Mouse (Mus musculus) MEL (cell line): ENCODE data around the gene Hpca. TPM values are rescaled to one million over a fixed set of nuclear protein-coding genes. Genes with fewer than 3 reads are reported as not detected.

Source experiments
- DNase-seq: peaks from one replicate; pipeline ENCODE4 v3.0.0; 2011; ENCODE audit warnings: low read depth, low spot score
- H3K27ac ChIP-seq: 2 replicates; pipeline ENCODE4 v1.5.1; 2012; ENCODE audit warnings: low read depth, mild to moderate bottlenecking, control low read depth, low read length, moderate library complexity; ENCODE audit not compliant: control insufficient read depth
- H3K27me3 ChIP-seq, 2 experiments: fragments of 150-350 bp in 1 of 2; sonication (generic) in 1 of 2; 2 replicates each; pipeline ENCODE4 v1.6.1; 2012; ENCODE audit warnings: low read length in 2 of 2, mild to moderate bottlenecking in 2 of 2, improper control_type of control experiment in 1 of 2, moderate library complexity in 1 of 2; ENCODE audit not compliant: insufficient read depth in 2 of 2, control insufficient read depth in 1 of 2
- H3K36me3 ChIP-seq, 2 experiments: 2 replicates each; pipeline ENCODE4 v1.6.1; 2012 to 2014; ENCODE audit warnings: low read length in 2 of 2, improper control_type of control experiment in 1 of 2, inconsistent platforms in 1 of 2, mild to moderate bottlenecking in 1 of 2; ENCODE audit not compliant: insufficient read depth in 2 of 2, control insufficient read depth in 1 of 2
- H3K4me1 ChIP-seq, 2 experiments: fragments of 150-350 bp in 1 of 2; sonication (generic) in 1 of 2; 2 replicates each; pipeline ENCODE4 v1.6.1; 2012; ENCODE audit warnings: low read length in 2 of 2, improper control_type of control experiment in 1 of 2, mild to moderate bottlenecking in 1 of 2; ENCODE audit not compliant: insufficient read depth in 2 of 2, control insufficient read depth in 1 of 2
- H3K4me3 ChIP-seq, 2 experiments: fragments of 150-350 bp in 1 of 2; sonication (generic) in 1 of 2; 2 replicates each; pipeline ENCODE4 v1.5.1; 2012; ENCODE audit warnings: low read depth in 2 of 2, low read length in 2 of 2, mild to moderate bottlenecking in 2 of 2, moderate library complexity in 2 of 2, control low read depth in 1 of 2, improper control_type of control experiment in 1 of 2; ENCODE audit not compliant: control insufficient read depth in 1 of 2, insufficient read depth in 1 of 2
- H3K79me2 ChIP-seq: 2 replicates; pipeline ENCODE4 v1.6.1; 2012; ENCODE audit warnings: mild to moderate bottlenecking, low read length, moderate library complexity; ENCODE audit not compliant: control insufficient read depth, poor library complexity, insufficient read depth
- H3K9ac ChIP-seq: 2 replicates; pipeline ENCODE4 v1.6.1; 2012; ENCODE audit warnings: low read depth, mild to moderate bottlenecking, control low read depth, low read length, moderate library complexity; ENCODE audit not compliant: control insufficient read depth, poor library complexity, severe bottlenecking
- H3K9me3 ChIP-seq: fragments of 150-350 bp; sonication (generic); replicated peaks from 2 replicates; pipeline ENCODE4 v1.6.1; 2012; ENCODE audit warnings: mild to moderate bottlenecking, low read length, improper control_type of control experiment, moderate library complexity; ENCODE audit not compliant: insufficient read depth
- BHLHE40 ChIP-seq: IDR thresholded peaks from 2 replicates; pipeline ENCODE4 v1.6.1; 2012; ENCODE audit warnings: low read depth, mild to moderate bottlenecking, inconsistent platforms, low read length, improper control_type of control experiment, borderline replicate concordance
- E2F4 ChIP-seq: IDR thresholded peaks from 2 replicates; pipeline ENCODE4 v1.6.1; 2011; ENCODE audit warnings: low read depth, low read length, improper control_type of control experiment, borderline replicate concordance
- ELF1 ChIP-seq: IDR thresholded peaks from 2 replicates; pipeline ENCODE4 v1.6.1; 2014; ENCODE audit warnings: low read depth, mild to moderate bottlenecking, inconsistent platforms, low read length, improper control_type of control experiment, moderate library complexity
- EP300 ChIP-seq, 2 experiments: IDR thresholded peaks; 2 replicates each; pipeline ENCODE4 v1.6.1; 2011; ENCODE audit warnings: improper control_type of control experiment in 2 of 2, low read length in 2 of 2, low read depth in 1 of 2, mild to moderate bottlenecking in 1 of 2
- GABPA ChIP-seq: IDR thresholded peaks from 2 replicates; pipeline ENCODE4 v1.6.1; 2012; ENCODE audit warnings: low read depth, mild to moderate bottlenecking, inconsistent platforms, low read length, improper control_type of control experiment, moderate library complexity
- GATA1 ChIP-seq: IDR thresholded peaks from 2 replicates; pipeline ENCODE4 v1.6.1; 2011; ENCODE audit warnings: low read depth, low read length, improper control_type of control experiment
- HCFC1 ChIP-seq: IDR thresholded peaks from 2 replicates; pipeline ENCODE4 v1.6.1; 2012; ENCODE audit warnings: low read depth, mild to moderate bottlenecking, inconsistent platforms, low read length, improper control_type of control experiment, moderate library complexity
- JUND ChIP-seq: IDR thresholded peaks from 2 replicates; pipeline ENCODE4 v1.6.1; 2011; ENCODE audit warnings: low read depth, mild to moderate bottlenecking, improper control_type of control experiment, low read length
- KAT2A ChIP-seq: conservative IDR thresholded peaks from 2 replicates; pipeline ENCODE4 v1.6.1; 2012; ENCODE audit warnings: low read depth, low read length, improper control_type of control experiment, inconsistent platforms
- MAFK ChIP-seq: IDR thresholded peaks from 2 replicates; pipeline ENCODE4 v1.6.1; 2011; ENCODE audit warnings: low read depth, mild to moderate bottlenecking, low read length, improper control_type of control experiment, borderline replicate concordance
- MAX ChIP-seq: IDR thresholded peaks from 2 replicates; pipeline ENCODE4 v1.6.1; 2011; ENCODE audit warnings: low read length, improper control_type of control experiment
- MEF2A ChIP-seq: IDR thresholded peaks from 2 replicates; pipeline ENCODE4 v1.6.1; 2014; ENCODE audit warnings: low read depth, mild to moderate bottlenecking, inconsistent platforms, low read length, improper control_type of control experiment; ENCODE audit not compliant: poor library complexity, insufficient replicate concordance, severe bottlenecking; ENCODE audit errors: extremely low read depth
- MXI1 ChIP-seq: IDR thresholded peaks from 2 replicates; pipeline ENCODE4 v1.6.1; 2011; ENCODE audit warnings: mild to moderate bottlenecking, low read depth, low read length, improper control_type of control experiment
- MYB ChIP-seq: IDR thresholded peaks from 2 replicates; pipeline ENCODE4 v1.6.1; 2011; ENCODE audit warnings: mild to moderate bottlenecking, low read depth, low read length, improper control_type of control experiment
- MYC ChIP-seq: IDR thresholded peaks from 2 replicates; pipeline ENCODE4 v1.6.1; 2011; ENCODE audit warnings: low read depth, mild to moderate bottlenecking, low read length, improper control_type of control experiment, moderate library complexity
- NRF1 ChIP-seq: IDR thresholded peaks from 2 replicates; pipeline ENCODE4 v1.6.1; 2014; ENCODE audit warnings: low read depth, mild to moderate bottlenecking, inconsistent platforms, low read length, improper control_type of control experiment, moderate library complexity; ENCODE audit not compliant: poor library complexity, insufficient read depth, severe bottlenecking
- POLR2AphosphoS2 ChIP-seq: IDR thresholded peaks from 2 replicates; pipeline ENCODE4 v1.6.1; 2011; ENCODE audit warnings: low read length, improper control_type of control experiment
- POLR2AphosphoS5 ChIP-seq: IDR thresholded peaks from 2 replicates; pipeline ENCODE4 v1.6.1; 2012; ENCODE audit warnings: low read depth, borderline replicate concordance, mild to moderate bottlenecking, inconsistent platforms, low read length, moderate library complexity, mixed read lengths
- RAD21 ChIP-seq: IDR thresholded peaks from 2 replicates; pipeline ENCODE4 v1.6.1; 2011; ENCODE audit warnings: mild to moderate bottlenecking, low read depth, low read length, improper control_type of control experiment
- RCOR1 ChIP-seq: IDR thresholded peaks from 2 replicates; pipeline ENCODE4 v1.6.1; 2012; ENCODE audit warnings: low read depth, mild to moderate bottlenecking, inconsistent platforms, low read length, improper control_type of control experiment
- SIN3A ChIP-seq: IDR thresholded peaks from 2 replicates; pipeline ENCODE4 v1.6.1; 2012; ENCODE audit warnings: low read length, improper control_type of control experiment, inconsistent platforms
- TBP ChIP-seq: IDR thresholded peaks from 2 replicates; pipeline ENCODE4 v1.8.0; 2011; ENCODE audit warnings: low read depth, low read length, improper control_type of control experiment
- USF1 ChIP-seq: IDR thresholded peaks from 2 replicates; pipeline ENCODE4 v1.6.1; 2014; ENCODE audit warnings: low read depth, mild to moderate bottlenecking, inconsistent platforms, low read length, improper control_type of control experiment, moderate library complexity
- USF2 ChIP-seq, 2 experiments: IDR thresholded peaks; 2 replicates each; pipeline ENCODE4 v1.6.1; 2011 to 2012; ENCODE audit warnings: improper control_type of control experiment in 2 of 2, low read length in 2 of 2, borderline replicate concordance in 1 of 2, inconsistent platforms in 1 of 2, low read depth in 1 of 2, mild to moderate bottlenecking in 1 of 2; ENCODE audit not compliant: insufficient read depth in 1 of 2
- ZC3H11A ChIP-seq: IDR thresholded peaks from 2 replicates; pipeline ENCODE4 v1.6.1; 2012; ENCODE audit warnings: low read depth, mild to moderate bottlenecking, inconsistent platforms, low read length, improper control_type of control experiment
- ZKSCAN1 ChIP-seq: IDR thresholded peaks from 2 replicates; pipeline ENCODE4 v1.6.1; 2012; ENCODE audit warnings: low read depth, mild to moderate bottlenecking, inconsistent platforms, low read length, improper control_type of control experiment, moderate library complexity
- ZMIZ1 ChIP-seq: IDR thresholded peaks from 2 replicates; pipeline ENCODE4 v1.6.1; 2012; ENCODE audit warnings: low read depth, mild to moderate bottlenecking, inconsistent platforms, low read length, improper control_type of control experiment, moderate library complexity
- polyA plus RNA-seq, 2 experiments: library from polyadenylated mRNA; stranded (reverse) in 1 of 2; unstranded in 1 of 2; fragments of >175 nt in 1 of 2; fragments of >200 nt in 1 of 2; gene quantifications; 2 replicates each; pipeline versions ENCODE4 v1.2.1 to v1.2.4; 2012; ENCODE audit warnings: low replicate concordance in 2 of 2, low read depth in 1 of 2; ENCODE audit not compliant: insufficient read length in 2 of 2, insufficient read depth in 1 of 2, missing spikeins in 1 of 2
- total RNA-seq: library from RNA; depleted of rRNA; stranded (reverse); fragments of 300-350 nt; gene quantifications from 2 replicates; pipeline ENCODE4 v1.2.3, GENCODE M21; 2012

Hpca gene
- total and polyA plus RNA-seq, 3 experiments: 0.39 to 1.1 TPM; not detected in 1

GRCm38 (mm10) chr4:129084896-129085295 lies 36.9 kb downstream of the Hpca start:
- peaks cover 0 to 6% of the 10 kb centered on the region in 2 experiments; a peak in 2 of 4 replicates for H3K4me1 ChIP-seq
- H3K9me3 ChIP-seq: no peaks in the 10 kb centered on the region
- H3K36me3 ChIP-seq: peaks cover 0 to 7% of the 10 kb centered on the region in 2 experiments; a peak in 3 of 4 replicates
- H3K9ac ChIP-seq: no peak overlapping the region
- no peak for DNase-seq
- no peak overlapping the region for H3K4me3 ChIP-seq
- no peaks in the 10 kb centered on the region for H3K27me3 ChIP-seq
- H3K79me2 ChIP-seq: no peaks in the 10 kb centered on the region
- H3K27ac ChIP-seq: no peak overlapping the region
- TF ChIP-seq RAD21 (no peak), EP300 (IDR thresholded peaks at IDR 0.05; ENCODE audit: low read depth in 1 of 2, low read length in 2 of 2) (no peak), MAX (no peak), HCFC1 (no peak), RCOR1 (no peak), ZMIZ1 (no peak), USF2 (IDR thresholded peaks at IDR 0.05; ENCODE audit: borderline replicate concordance in 1 of 2, insufficient read depth in 1 of 2, low read depth in 1 of 2, low read length in 2 of 2) (no peak), MYC (no peak), MAFK (no peak), POLR2AphosphoS5 (no peak), GABPA (no peak), SIN3A (no peak)

DNA sequence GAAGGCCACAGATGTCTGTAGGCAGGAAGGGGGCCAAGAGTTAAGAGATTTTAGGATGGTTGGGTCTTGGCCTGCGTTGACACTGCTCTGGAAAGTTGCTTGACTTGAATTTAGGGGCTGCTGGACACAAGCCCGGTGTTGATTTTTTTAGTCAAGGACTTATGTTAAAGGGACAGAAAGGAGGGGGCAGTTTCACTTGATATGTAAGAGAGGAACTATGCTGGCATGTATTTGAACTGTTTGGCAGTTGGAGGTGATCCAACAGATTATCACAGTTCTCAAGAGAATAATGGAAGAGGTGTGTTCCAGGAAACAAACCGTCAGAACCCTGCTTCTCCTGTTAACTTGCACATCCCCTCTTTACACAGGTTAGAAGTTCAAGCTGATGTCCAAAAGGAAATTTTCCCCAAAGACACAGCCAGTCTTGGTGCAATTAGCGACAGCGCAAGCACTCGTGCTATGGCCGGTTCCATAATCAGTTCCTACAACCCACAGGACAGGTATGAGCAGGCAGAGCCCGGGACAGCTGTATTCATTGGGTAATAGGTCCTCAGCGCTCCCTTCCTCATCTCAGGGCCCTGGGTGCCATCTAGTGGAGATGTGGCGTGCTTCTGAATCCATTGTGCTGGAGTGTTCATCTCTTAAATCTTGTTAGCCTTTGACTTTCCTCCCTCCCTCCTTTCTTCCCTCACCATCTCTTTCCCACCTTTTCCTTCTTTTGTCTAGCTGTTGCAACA lies 39.3 kb downstream of the Hpca start:
- no peak overlapping the region for H3K9ac ChIP-seq
- no peaks in the 10 kb centered on the region for H3K9me3 ChIP-seq
- no peaks in the 10 kb centered on the region for H3K27me3 ChIP-seq
- H3K79me2 ChIP-seq: no peaks in the 10 kb centered on the region
- peak overlapping the region; percentile 24; the same call in 1 of the 2 replicates for H3K27ac ChIP-seq
- DNase-seq: peak; percentile 80
- H3K4me3 ChIP-seq: no peak overlapping the region
- peaks cover 0 to 6% of the 10 kb centered on the region in 2 experiments; a peak in 2 of 4 replicates for H3K4me1 ChIP-seq
- peaks cover 0 to 7% of the 10 kb centered on the region in 2 experiments; a peak in 3 of 4 replicates for H3K36me3 ChIP-seq
- TF ChIP-seq ZMIZ1 (no peak), E2F4 (no peak), MYB (peak; percentile 40; the same call in 1 of the 2 replicates), EP300 (IDR thresholded peaks at IDR 0.05; ENCODE audit: low read depth in 1 of 2, low read length in 2 of 2) (peak; percentile 28 to 35; a peak in 2 of 4 replicates), RAD21 (peak; percentile 94), KAT2A (no peak), USF1 (no peak), GABPA (no peak), HCFC1 (no peak), BHLHE40 (no peak), USF2 (IDR thresholded peaks at IDR 0.05; ENCODE audit: borderline replicate concordance in 1 of 2, insufficient read depth in 1 of 2, low read depth in 1 of 2, low read length in 2 of 2) (no peak), NRF1 (no peak), MXI1 (no peak), SIN3A (peak; percentile 26; the same call in 1 of the 2 replicates), TBP (no peak), MEF2A (no peak), POLR2AphosphoS2 (no peak), ZKSCAN1 (no peak), JUND (no peak), ZC3H11A (peak; percentile 95), GATA1 (no peak), RCOR1 (no peak), ELF1 (no peak), MAX (0 out of 2 replicates have a peak, but pooled peaks have one; percentile 32), MAFK (no peak)
